In the genomic region with DNA sequence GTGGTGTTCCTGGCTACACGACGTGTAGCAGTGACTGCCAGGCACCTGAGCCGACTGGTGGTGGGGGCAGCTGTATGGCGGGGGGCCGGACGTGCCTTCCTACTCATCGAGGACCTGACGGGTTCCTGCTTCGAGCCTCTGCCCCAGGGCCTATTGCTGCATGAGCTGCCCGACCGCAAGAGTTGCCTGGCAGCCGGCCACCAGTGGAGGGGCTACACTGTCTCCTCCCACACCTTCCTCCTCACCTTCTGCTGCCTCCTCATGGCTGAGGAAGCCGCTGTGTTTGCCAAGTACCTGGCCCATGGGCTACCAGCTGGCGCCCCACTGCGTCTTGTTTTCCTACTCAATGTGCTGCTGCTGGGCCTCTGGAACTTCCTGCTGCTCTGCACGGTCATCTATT, we compare ENCODE assay signal across 1 mouse cellular context.
TF ChIP-seq lines count a peak whose summit lies in the region.

No protein-coding gene starts in this region.

TF ChIP-seq in ES-E14, 5 proteins besides CTCF, POLR2A, EP300 and RAD21:
- TF ChIP-seq CHD2 (IDR thresholded peaks at IDR 0.05; ENCODE audit: low read depth, low read length) (no peak), HCFC1 (IDR thresholded peaks at IDR 0.05; ENCODE audit: borderline replicate concordance, insufficient read depth, low read length) (no peak), ZC3H11A (IDR thresholded peaks at IDR 0.05; ENCODE audit: borderline replicate concordance, low read depth, low read length) (no peak), MAFK (IDR thresholded peaks at IDR 0.05; ENCODE audit: insufficient read depth, low read depth, low read length) (no peak), ZNF384 (IDR thresholded peaks at IDR 0.05; ENCODE audit: low read depth, low read length) (no peak)
TF ChIP-seq in ES-E14: peak in this region for 0.
